Mouse (Mus musculus): ENCODE results near the gene Ptpn7. TPM values are rescaled to one million over a fixed set of nuclear protein-coding genes. Genes with fewer than 3 reads are reported as not detected.
"Not testable (repeated sequence)": the region's sequence is repeated elsewhere in the genome, so short reads cannot be mapped to it uniquely, and the experiment has no call there.

The Ptpn7 gene
- polyA plus RNA-seq, 1 experiment from 2014 or later: 1.2 TPM

- not testable (repeated sequence) for H3K27ac ChIP-seq (ENCODE audit: low read length); H3K9ac ChIP-seq (replicated peaks; ENCODE audit: low read depth, low read length); H3K27me3 ChIP-seq (ENCODE audit: control insufficient read depth, insufficient read depth, low read length); H3K4me1 ChIP-seq (ENCODE audit: control insufficient read depth, insufficient read depth, low read length); H3K36me3 ChIP-seq (ENCODE audit: control insufficient read depth, insufficient read depth, low read length); H3K4me2 ChIP-seq (replicated peaks; ENCODE audit: low read depth, low read length); H3K4me3 ChIP-seq (ENCODE audit: low read depth, low read length); ATAC-seq (ENCODE audit: insufficient number of reproducible peaks, insufficient read depth, low FRiP score, low read depth); H3K9me3 ChIP-seq (ENCODE audit: control insufficient read depth, low read depth, low read length)
- WGBS: 43% methylated on average over 2 of the region's 2 CpGs
Observed at GRCm38 (mm10) chr1:135187016-135187415, 54.5 kb downstream of the Ptpn7 start.

GRCm38 (mm10) chr1:135188197-135188596 is 55.7 kb downstream of the Ptpn7 start:
- Histone ChIP-seq H3K9me3 (ENCODE audit: control insufficient read depth, low read depth, low read length) (no peaks in the 10 kb centered on the region), H3K9ac (replicated peaks; ENCODE audit: low read depth, low read length) (no peak overlapping the region), H3K27ac (ENCODE audit: low read length) (no peak overlapping the region), H3K27me3 (ENCODE audit: control insufficient read depth, insufficient read depth, low read length) (no peaks in the 10 kb centered on the region), H3K4me2 (replicated peaks; ENCODE audit: low read depth, low read length) (no peak overlapping the region), H3K4me1 (ENCODE audit: control insufficient read depth, insufficient read depth, low read length) (no peaks in the 10 kb centered on the region), H3K36me3 (ENCODE audit: control insufficient read depth, insufficient read depth, low read length) (no peaks in the 10 kb centered on the region), H3K4me3 (ENCODE audit: low read depth, low read length) (no peak overlapping the region)
- 49% methylated on average over 3 of the region's 3 CpGs for WGBS
- ATAC-seq (ENCODE audit: insufficient number of reproducible peaks, insufficient read depth, low FRiP score, low read depth): no peak

- Histone ChIP-seq H3K36me3 (ENCODE audit: control insufficient read depth, insufficient read depth, low read length) (no peaks in the 10 kb centered on the region), H3K27ac (ENCODE audit: low read length) (no peak overlapping the region), H3K4me2 (replicated peaks; ENCODE audit: low read depth, low read length) (no peak overlapping the region), H3K9ac (replicated peaks; ENCODE audit: low read depth, low read length) (no peak overlapping the region), H3K27me3 (ENCODE audit: control insufficient read depth, insufficient read depth, low read length) (no peaks in the 10 kb centered on the region), H3K4me3 (ENCODE audit: low read depth, low read length) (no peak overlapping the region), H3K9me3 (ENCODE audit: control insufficient read depth, low read depth, low read length) (no peaks in the 10 kb centered on the region), H3K4me1 (ENCODE audit: control insufficient read depth, insufficient read depth, low read length) (no peaks in the 10 kb centered on the region)
- 85% methylated on average over 4 of the region's 4 CpGs for WGBS
- ATAC-seq (ENCODE audit: insufficient number of reproducible peaks, insufficient read depth, low FRiP score, low read depth): no peak
Observed at GRCm38 (mm10) chr1:135189186-135189585, 56.7 kb downstream of the Ptpn7 start.

GRCm38 (mm10) chr1:135194335-135194734 is 61.8 kb downstream of the Ptpn7 start:
- not testable (repeated sequence) for ATAC-seq (ENCODE audit: insufficient number of reproducible peaks, insufficient read depth, low FRiP score, low read depth); H3K4me2 ChIP-seq (replicated peaks; ENCODE audit: low read depth, low read length); H3K4me3 ChIP-seq (ENCODE audit: low read depth, low read length); H3K27me3 ChIP-seq (ENCODE audit: control insufficient read depth, insufficient read depth, low read length); H3K27ac ChIP-seq (ENCODE audit: low read length); H3K9me3 ChIP-seq (ENCODE audit: control insufficient read depth, low read depth, low read length); H3K4me1 ChIP-seq (ENCODE audit: control insufficient read depth, insufficient read depth, low read length); H3K36me3 ChIP-seq (ENCODE audit: control insufficient read depth, insufficient read depth, low read length); H3K9ac ChIP-seq (replicated peaks; ENCODE audit: low read depth, low read length)
- WGBS: 75% methylated on average over 5 of the region's 5 CpGs

Other genes with a start within 250 kb of the Ptpn7 start
- gene Ppp1r12b, start 176.8 kb upstream of the Ptpn7 start, polyA plus RNA-seq (2014; fragmentation: Nextera tagmentation; extraction: Ambion mirVana): 28.9 and 32.8 TPM in 2 replicates
- gene Ube2t, start 170.1 kb upstream of the Ptpn7 start, polyA plus RNA-seq (2014; fragmentation: Nextera tagmentation; extraction: Ambion mirVana): 34.2 and 35.1 TPM in 2 replicates
- gene Lgr6, start 27.4 kb upstream of the Ptpn7 start, polyA plus RNA-seq (2014; fragmentation: Nextera tagmentation; extraction: Ambion mirVana): 1.5 and 1.8 TPM in 2 replicates
- gene Arl8a, start 14.1 kb downstream of the Ptpn7 start, polyA plus RNA-seq (2014; fragmentation: Nextera tagmentation; extraction: Ambion mirVana): 55.5 and 57.4 TPM in 2 replicates
- 0.69 and 0.71 TPM in 2 replicates for gene Gpr37l1, start 35.0 kb downstream of the Ptpn7 start, polyA plus RNA-seq (2014; fragmentation: Nextera tagmentation; extraction: Ambion mirVana)
- 98.9 and 104 TPM in 2 replicates for gene Elf3, start 125.9 kb downstream of the Ptpn7 start, polyA plus RNA-seq (2014; fragmentation: Nextera tagmentation; extraction: Ambion mirVana)
- gene Rnpep, start 151.4 kb downstream of the Ptpn7 start, polyA plus RNA-seq (2014; fragmentation: Nextera tagmentation; extraction: Ambion mirVana): 124 and 128 TPM in 2 replicates
- gene Timm17a, start 181.1 kb downstream of the Ptpn7 start, polyA plus RNA-seq (2014; fragmentation: Nextera tagmentation; extraction: Ambion mirVana): 179 and 203 TPM in 2 replicates
- gene Lmod1, start 192.1 kb downstream of the Ptpn7 start, polyA plus RNA-seq (2014; fragmentation: Nextera tagmentation; extraction: Ambion mirVana): 12.6 and 13.2 TPM in 2 replicates
- gene Shisa4, start 242.5 kb downstream of the Ptpn7 start, polyA plus RNA-seq (2014; fragmentation: Nextera tagmentation; extraction: Ambion mirVana): 41.4 and 44.5 TPM in 2 replicates